27 mouse cellular contexts compared by ENCODE assay signal in genomic region chr4:141352986-141353385, GRCm38 (mm10). TPM values are rescaled to one million over a fixed set of nuclear protein-coding genes. Genes with fewer than 3 reads are reported as not detected.
A peak's percentile ranks its signal among the peaks of the same experiment; 100 is the strongest.
DNase-seq lines count a peak whose midpoint lies in the region; ATAC-seq lines count a peak whose summit lies in the region.
"Had no signal": no experiment of that assay in that cellular context is flagged by ENCODE, and none has a peak within 500 bp of the region (broad histone marks: within the 10 kb centered on the region; RNA-seq: fewer than 3 reads in every experiment).

No protein-coding gene starts in this region.

- peaks cover 37% of the 10 kb centered on the region for H3K4me1 ChIP-seq in embryonic facial prominence, embryonic 15.5 days
- H3K4me1 ChIP-seq in embryonic facial prominence, embryonic 10.5 days: peaks cover 25% of the 10 kb centered on the region
- peaks cover 50% of the 10 kb centered on the region for H3K4me1 ChIP-seq in kidney, embryonic 15.5 days
- peaks cover 12% of the 10 kb centered on the region; the same call in 1 of the 2 replicates for H3K4me1 ChIP-seq in stomach, embryonic 15.5 days
- H3K4me1 ChIP-seq: hindbrain, embryonic 13.5 days had no signal

- peak overlapping the region; percentile 82; the same call in 1 of the 2 replicates for H3K27ac ChIP-seq in embryonic facial prominence, embryonic 15.5 days (replicated peaks)
- no peak overlapping the region for H3K27ac ChIP-seq in embryonic facial prominence, embryonic 10.5 days (replicated peaks)
- H3K27ac ChIP-seq in kidney, embryonic 15.5 days: peak overlapping the region; percentile 62; the same call in 1 of the 2 replicates
- peak overlapping the region; percentile 72 for H3K27ac ChIP-seq in stomach, embryonic 15.5 days
- H3K27ac ChIP-seq: hindbrain, embryonic 13.5 days had no signal

- H3K4me3 ChIP-seq in embryonic facial prominence, embryonic 15.5 days (replicated peaks): no peak overlapping the region
- no peak overlapping the region for H3K4me3 ChIP-seq in embryonic facial prominence, embryonic 10.5 days
- no peak overlapping the region for H3K4me3 ChIP-seq in kidney, embryonic 15.5 days (replicated peaks)
- H3K4me3 ChIP-seq in stomach, embryonic 15.5 days (replicated peaks): no peak overlapping the region
- H3K4me3 ChIP-seq: hindbrain, embryonic 13.5 days; midbrain, embryonic 10.5 days had no signal

- DNase-seq in embryonic facial prominence, embryonic 10.5 days (ENCODE audit: low spot score): no peak
- peak; percentile 63 for DNase-seq in kidney, adult 18-20 months
- DNase-seq in kidney, postnatal 4 days: no peak
- no peak for DNase-seq in ovary, postnatal 10 days (ENCODE audit: low spot score)
- DNase-seq in adrenal gland, postnatal 4 days (ENCODE audit: low spot score in 2 of 2): no peak
- DNase-seq: cerebellum, adult 11-12 months; gastrocnemius, postnatal 14 days; heart, postnatal 10 days; liver, postnatal 0 days; lung, postnatal 36 days; thymus, postnatal 36 days had no signal

- 72% methylated on average over 5 of the region's 5 CpGs for WGBS in embryonic facial prominence, embryonic 15.5 days
- 81% methylated on average over 5 of the region's 5 CpGs for WGBS in embryonic facial prominence, embryonic 10.5 days
- 62% methylated on average over 5 of the region's 5 CpGs for WGBS in kidney, embryonic 15.5 days
- 79% methylated on average over 5 of the region's 5 CpGs for WGBS in stomach, embryonic 15.5 days

- no peak overlapping the region for H3K9ac ChIP-seq in embryonic facial prominence, embryonic 15.5 days
- no peak overlapping the region for H3K9ac ChIP-seq in kidney, embryonic 15.5 days
- no peak overlapping the region for H3K9ac ChIP-seq in stomach, embryonic 15.5 days
- H3K9ac ChIP-seq: hindbrain, embryonic 13.5 days; liver, postnatal 0 days had no signal

- H3K36me3 ChIP-seq in embryonic facial prominence, embryonic 15.5 days: no peaks in the 10 kb centered on the region
- H3K36me3 ChIP-seq in embryonic facial prominence, embryonic 10.5 days (replicated peaks): no peaks in the 10 kb centered on the region
- H3K36me3 ChIP-seq in kidney, embryonic 15.5 days: no peaks in the 10 kb centered on the region
- no peaks in the 10 kb centered on the region for H3K36me3 ChIP-seq in stomach, embryonic 15.5 days
- H3K36me3 ChIP-seq: G1E; hindbrain, embryonic 13.5 days; midbrain, embryonic 10.5 days had no signal

- H3K9me3 ChIP-seq in embryonic facial prominence, embryonic 15.5 days (replicated peaks): no peaks in the 10 kb centered on the region
- H3K9me3 ChIP-seq in embryonic facial prominence, embryonic 10.5 days: no peaks in the 10 kb centered on the region
- H3K9me3 ChIP-seq in kidney, embryonic 15.5 days (replicated peaks): no peaks in the 10 kb centered on the region
- H3K9me3 ChIP-seq in stomach, embryonic 15.5 days: no peaks in the 10 kb centered on the region
- H3K9me3 ChIP-seq: hindbrain, embryonic 13.5 days; midbrain, embryonic 10.5 days had no signal

- ATAC-seq in embryonic facial prominence, embryonic 15.5 days (ENCODE audit: insufficient number of reproducible peaks, low FRiP score, low TSS enrichment, low read depth): no peak
- no peak for ATAC-seq in kidney, embryonic 15.5 days (replicated peaks; ENCODE audit: low FRiP score)
- no peak for ATAC-seq in stomach, embryonic 15.5 days (ENCODE audit: insufficient read depth, low FRiP score, low read depth)
- ATAC-seq: activated CD4-positive, CD25-positive, alpha-beta regulatory T cell, adult 4 months; CD4-positive, CD25-positive, alpha-beta regulatory T cell, adult 4 months; forebrain, embryonic 14.5 days; inflammation-experienced regulatory T-cells, adult 6 months; liver, postnatal 0 days had no signal

- H3K4me2 ChIP-seq in embryonic facial prominence, embryonic 15.5 days (replicated peaks): no peak overlapping the region
- no peak overlapping the region for H3K4me2 ChIP-seq in kidney, embryonic 15.5 days
- peak overlapping the region; percentile 17; the same call in 1 of the 2 replicates for H3K4me2 ChIP-seq in stomach, embryonic 15.5 days
- H3K4me2 ChIP-seq: hindbrain, embryonic 13.5 days had no signal

- H3K27me3 ChIP-seq in embryonic facial prominence, embryonic 15.5 days: no peaks in the 10 kb centered on the region
- no peaks in the 10 kb centered on the region for H3K27me3 ChIP-seq in embryonic facial prominence, embryonic 10.5 days (replicated peaks; ENCODE audit: low read depth, poor library complexity, severe bottlenecking)
- H3K27me3 ChIP-seq in kidney, embryonic 15.5 days: no peaks in the 10 kb centered on the region
- no peaks in the 10 kb centered on the region for H3K27me3 ChIP-seq in stomach, embryonic 15.5 days (replicated peaks)

RNA-seq across cellular contexts. Expression of gene Fam131c, which starts 15.0 kb away (rescaled TPM):
- polyA plus RNA-seq in embryonic facial prominence, embryonic 15.5 days (2015; fragmentation: Nextera tagmentation; extraction: Ambion mirVana): 3.6 and 4.3 TPM in 2 replicates
- 0.28 and 0.44 TPM in 2 replicates for polyA plus RNA-seq in embryonic facial prominence, embryonic 10.5 days (2016; fragmentation: Nextera tagmentation; extraction: Ambion mirVana)
- polyA plus RNA-seq in kidney, embryonic 15.5 days (2015; fragmentation: Nextera tagmentation; extraction: Ambion mirVana): 2.0 and 2.4 TPM in 2 replicates
- 2.8 and 3.9 TPM in 2 replicates for polyA plus RNA-seq in stomach, embryonic 15.5 days (2015; fragmentation: Nextera tagmentation; extraction: Ambion mirVana)
- total RNA-seq in adrenal gland, postnatal 4 days (2021): 1 to 10 TPM; 1.9 to 3.0 TPM
- total RNA-seq: G1E; neutrophil, adult 5-6 weeks had no signal
- polyA plus RNA-seq: activated CD4-positive, CD25-positive, alpha-beta regulatory T cell, adult 4 months; CD4-positive, CD25-positive, alpha-beta regulatory T cell, adult 4 months; G1E; inflammation-experienced regulatory T-cells, adult 6 months had no signal

RNA-seq across cellular contexts. Expression of gene Clcnka, which starts 45.5 kb away (rescaled TPM):
- 0.46 and 0.51 TPM in 2 replicates for polyA plus RNA-seq in embryonic facial prominence, embryonic 15.5 days (2015; fragmentation: Nextera tagmentation; extraction: Ambion mirVana)
- 0.21 and 0.37 TPM in 2 replicates for polyA plus RNA-seq in embryonic facial prominence, embryonic 10.5 days (2016; fragmentation: Nextera tagmentation; extraction: Ambion mirVana)
- polyA plus RNA-seq in kidney, embryonic 15.5 days (2015; fragmentation: Nextera tagmentation; extraction: Ambion mirVana): 7.6 and 8.5 TPM in 2 replicates
- 0.21 and 0.35 TPM in 2 replicates for polyA plus RNA-seq in stomach, embryonic 15.5 days (2015; fragmentation: Nextera tagmentation; extraction: Ambion mirVana)
- 1 to 10 TPM in 1 of 2 experiments, not detected in 1; 2.3 TPM for total RNA-seq in adrenal gland, postnatal 4 days (2021)
- total RNA-seq: adrenal gland, postnatal 10 days; G1E; heart, postnatal 10 days; layer of hippocampus, adult 8-10 months; left cerebral cortex, postnatal 25 days; liver, adult 2 months; midbrain, postnatal 0 days; neutrophil, adult 5-6 weeks had no signal
- polyA plus RNA-seq: activated CD4-positive, CD25-positive, alpha-beta regulatory T cell, adult 4 months; CD4-positive, CD25-positive, alpha-beta regulatory T cell, adult 4 months; forebrain, embryonic 14.5 days; G1E; inflammation-experienced regulatory T-cells, adult 6 months; liver, postnatal 0 days; midbrain, embryonic 10.5 days had no signal

RNA-seq across cellular contexts. Expression of gene Epha2, which starts 51.9 kb away (rescaled TPM):
- polyA plus RNA-seq in embryonic facial prominence, embryonic 15.5 days (2015; fragmentation: Nextera tagmentation; extraction: Ambion mirVana): 7.4 and 7.6 TPM in 2 replicates
- 2.4 and 3.0 TPM in 2 replicates for polyA plus RNA-seq in embryonic facial prominence, embryonic 10.5 days (2016; fragmentation: Nextera tagmentation; extraction: Ambion mirVana)
- polyA plus RNA-seq in kidney, embryonic 15.5 days (2015; fragmentation: Nextera tagmentation; extraction: Ambion mirVana): 6.8 and 7.1 TPM in 2 replicates
- polyA plus RNA-seq in stomach, embryonic 15.5 days (2015; fragmentation: Nextera tagmentation; extraction: Ambion mirVana): 5.9 and 7.3 TPM in 2 replicates
- total RNA-seq in adrenal gland, postnatal 4 days (2021): 10 to 100 TPM; 19.0 to 21.5 TPM
- total RNA-seq: G1E had no signal
- polyA plus RNA-seq: activated CD4-positive, CD25-positive, alpha-beta regulatory T cell, adult 4 months; G1E; inflammation-experienced regulatory T-cells, adult 6 months had no signal
